Mouse (Mus musculus): Measurements from ENCODE around the gene Rin1. TPM values are rescaled to one million over a fixed set of nuclear protein-coding genes. Genes with fewer than 3 reads are reported as not detected.

Rin1 gene
- polyA plus RNA-seq (2021; fragmentation: Nextera tagmentation) = 21.3 TPM in 2 replicates
- long read RNA-seq, experiment 1, full-length matches to known transcripts = 10 of 48 reads
- long read RNA-seq, experiment 1, partial matches to known transcripts = 26 of 48 reads
- long read RNA-seq, experiment 1, other reads (novel, unspliced or antisense) = 12 of 48 reads
- long read RNA-seq, experiment 2, full-length matches to known transcripts = 23 of 117 reads
- long read RNA-seq, experiment 2, partial matches to known transcripts = 48 of 117 reads
- long read RNA-seq, experiment 2, other reads (novel, unspliced or antisense) = 46 of 117 reads

DNA sequence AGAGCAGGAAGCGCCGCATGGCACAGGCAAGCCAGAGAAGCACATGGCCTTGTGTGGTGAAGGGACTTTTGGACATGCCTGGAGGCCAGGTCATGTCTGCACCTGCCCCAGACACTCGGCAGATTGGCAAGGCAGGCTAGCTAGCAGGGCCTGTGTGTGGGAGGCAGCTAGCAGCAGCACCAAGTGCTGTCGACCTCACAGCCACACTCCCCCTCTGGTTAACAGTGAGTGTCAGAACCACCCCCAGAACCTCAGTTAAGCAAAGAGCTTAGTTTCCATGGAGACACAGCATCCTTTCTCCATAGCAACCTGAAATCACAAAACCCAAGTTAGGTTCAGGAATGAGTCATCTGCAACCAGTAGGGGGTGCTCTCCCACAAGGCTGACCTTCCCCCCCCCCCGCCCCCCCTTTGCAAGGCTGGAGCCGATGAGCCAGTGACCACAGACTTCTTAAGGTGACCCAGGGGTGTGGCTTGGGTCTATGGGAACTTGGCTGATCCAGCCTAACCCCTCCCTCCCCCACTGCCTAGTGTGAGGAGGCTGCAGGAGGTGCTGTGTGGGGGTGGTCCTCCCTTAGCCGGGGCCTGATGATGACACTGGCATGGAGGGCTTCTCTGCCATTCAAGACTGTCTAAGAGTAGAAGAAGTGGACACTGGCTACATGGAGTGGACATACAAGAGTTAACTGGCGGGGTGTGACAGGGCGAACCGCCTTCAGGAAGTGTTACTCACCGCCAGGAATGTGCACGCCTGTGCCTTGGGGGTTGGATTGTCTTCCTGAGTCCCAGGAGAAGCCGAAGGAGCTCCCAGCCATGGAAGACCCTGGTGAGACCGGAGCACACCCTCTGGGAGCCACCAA is at the start of gene Rin1:
TSS of gene Rin1 (plus strand) at position 435 of the 859 bp plus-strand sequence.

DNA sequence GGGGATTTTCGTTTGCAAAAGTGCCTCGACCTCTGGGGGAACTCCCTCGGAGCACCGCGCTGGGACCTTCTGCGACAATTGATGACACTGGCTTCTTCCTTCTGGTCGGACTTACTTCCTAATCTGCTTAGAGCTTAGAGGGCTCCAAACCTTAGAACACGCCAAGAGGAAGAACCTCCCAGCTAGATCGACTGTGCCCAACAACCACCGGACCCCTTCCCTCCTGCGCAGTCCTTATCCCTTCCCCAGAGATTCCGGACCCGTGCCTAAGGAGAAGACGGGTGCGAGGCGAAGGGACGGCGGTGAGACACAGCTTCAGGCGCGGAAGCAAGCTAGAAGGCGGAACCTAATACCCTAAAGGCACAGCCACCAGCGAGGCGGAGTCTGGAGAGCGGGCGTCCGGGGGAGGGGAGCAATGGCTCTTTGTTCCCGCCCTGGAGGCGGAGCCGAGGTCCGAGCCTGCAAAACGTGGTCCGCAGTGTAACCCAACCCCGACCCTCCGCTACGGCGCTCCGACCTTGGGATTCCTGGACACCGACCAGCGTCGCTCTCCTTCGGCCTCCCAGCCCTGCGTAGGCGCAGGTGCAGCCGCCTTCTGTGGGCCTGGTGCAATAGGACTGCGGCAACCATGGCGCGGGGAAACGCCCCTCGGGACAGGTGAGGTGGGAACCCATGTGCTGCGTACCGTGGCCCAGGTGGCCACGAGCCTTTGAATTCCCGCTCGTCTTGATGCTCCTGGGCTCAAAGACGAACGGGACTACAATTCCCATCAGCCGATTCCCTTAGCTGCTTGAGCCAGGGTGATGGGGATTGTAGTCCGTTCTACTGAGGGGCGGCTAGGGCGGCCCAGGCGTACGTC is 26.4 kb upstream of the Rin1 start, which contains the start of gene Slc29a2:
TSS of gene Slc29a2 (plus strand) at position 240 of the 859 bp plus-strand sequence.

DNA sequence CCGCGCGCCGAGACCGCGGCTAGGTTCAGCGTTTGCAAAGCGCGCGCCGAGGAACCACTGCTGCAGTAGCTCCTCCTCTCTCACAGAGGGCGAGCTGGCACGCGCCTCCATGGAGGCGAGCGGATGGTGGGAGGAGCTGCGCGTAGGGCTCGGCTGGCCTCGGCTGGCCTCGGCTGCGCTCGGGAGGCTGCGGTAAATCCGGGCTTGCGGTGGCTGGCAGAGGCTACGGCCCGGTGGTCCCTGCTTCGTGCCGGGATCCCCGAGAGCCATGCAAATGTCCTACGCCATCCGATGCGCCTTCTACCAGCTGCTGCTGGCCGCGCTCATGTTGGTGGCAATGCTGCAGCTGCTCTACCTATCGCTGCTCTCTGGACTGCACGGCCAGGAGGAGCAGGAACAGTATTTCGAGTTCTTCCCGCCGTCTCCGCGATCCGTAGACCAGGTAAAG is 11.5 kb upstream of the Rin1 start, which contains the start of the genes B4gat1 and AC124502.3:
TSS of gene B4gat1 (plus strand) at position 118 of the 448 bp plus-strand sequence.
TSS of gene AC124502.3 (plus strand) at position 183 of the 448 bp plus-strand sequence.

DNA sequence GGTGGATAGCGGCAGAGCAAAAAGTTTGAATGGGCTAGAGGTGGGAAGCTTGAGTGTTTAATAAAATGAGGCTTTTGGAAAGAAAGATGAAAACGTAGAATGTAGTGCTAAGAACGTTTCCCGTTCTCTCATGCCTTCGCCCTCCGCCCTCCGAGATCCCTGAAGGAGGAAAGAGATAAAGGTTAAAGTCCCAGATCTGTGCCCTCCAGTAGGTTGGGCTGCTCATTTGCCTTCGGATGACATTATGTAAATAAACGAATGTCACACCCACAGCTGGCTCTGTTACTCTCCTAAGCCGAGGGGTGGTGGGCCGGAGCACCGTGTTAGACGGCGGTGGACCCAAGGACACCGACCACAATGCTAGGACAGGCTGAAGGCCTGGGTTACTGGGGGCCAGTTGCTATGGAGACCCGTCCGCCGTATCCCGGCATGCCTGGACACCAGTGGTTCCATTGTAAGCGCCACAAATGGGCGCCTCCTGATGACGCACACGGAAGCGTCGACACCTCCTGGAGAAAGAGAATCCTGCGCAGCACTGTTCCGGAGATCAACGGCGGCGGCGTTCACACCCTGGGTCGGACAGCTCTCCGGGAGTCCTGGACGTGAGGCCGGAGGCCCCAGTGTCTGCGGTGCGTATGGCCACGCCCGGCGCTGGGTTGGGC is 9.3 kb upstream of the Rin1 start, which contains the start of gene Brms1:
TSS of gene Brms1 (plus strand) at position 493 of the 662 bp plus-strand sequence.

DNA sequence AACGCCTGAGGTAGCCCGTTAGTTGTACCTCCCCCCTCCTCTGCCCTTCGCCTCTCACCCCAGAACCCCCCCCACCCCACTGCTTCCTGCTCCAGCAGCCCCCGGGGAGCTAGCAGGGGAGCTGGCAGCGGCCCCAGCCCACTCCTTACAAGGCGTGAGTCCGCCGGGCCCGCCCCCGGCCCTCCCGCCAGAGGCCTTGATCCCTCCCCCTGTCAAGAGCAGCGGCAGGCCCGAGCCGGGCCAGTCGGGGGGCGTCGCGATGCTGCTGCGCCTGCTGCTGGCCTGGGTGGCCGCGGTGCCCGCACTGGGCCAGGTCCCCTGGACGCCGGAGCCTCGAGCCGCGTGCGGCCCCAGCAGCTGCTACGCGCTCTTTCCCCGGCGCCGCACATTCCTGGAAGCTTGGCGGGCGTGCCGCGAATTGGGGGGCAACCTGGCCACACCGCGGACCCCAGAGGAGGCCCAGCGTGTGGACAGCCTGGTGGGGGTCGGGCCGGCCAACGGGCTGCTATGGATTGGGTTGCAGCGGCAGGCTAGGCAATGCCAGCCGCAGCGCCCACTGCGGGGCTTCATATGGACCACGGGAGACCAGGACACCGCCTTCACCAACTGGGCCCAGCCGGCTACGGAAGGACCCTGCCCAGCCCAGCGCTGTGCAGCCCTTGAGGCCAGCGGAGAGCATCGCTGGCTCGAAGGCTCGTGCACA is 17.7 kb downstream of the Rin1 start, which contains the start of gene Cd248:
TSS of gene Cd248 (plus strand) at position 212 of the 703 bp plus-strand sequence.

DNA sequence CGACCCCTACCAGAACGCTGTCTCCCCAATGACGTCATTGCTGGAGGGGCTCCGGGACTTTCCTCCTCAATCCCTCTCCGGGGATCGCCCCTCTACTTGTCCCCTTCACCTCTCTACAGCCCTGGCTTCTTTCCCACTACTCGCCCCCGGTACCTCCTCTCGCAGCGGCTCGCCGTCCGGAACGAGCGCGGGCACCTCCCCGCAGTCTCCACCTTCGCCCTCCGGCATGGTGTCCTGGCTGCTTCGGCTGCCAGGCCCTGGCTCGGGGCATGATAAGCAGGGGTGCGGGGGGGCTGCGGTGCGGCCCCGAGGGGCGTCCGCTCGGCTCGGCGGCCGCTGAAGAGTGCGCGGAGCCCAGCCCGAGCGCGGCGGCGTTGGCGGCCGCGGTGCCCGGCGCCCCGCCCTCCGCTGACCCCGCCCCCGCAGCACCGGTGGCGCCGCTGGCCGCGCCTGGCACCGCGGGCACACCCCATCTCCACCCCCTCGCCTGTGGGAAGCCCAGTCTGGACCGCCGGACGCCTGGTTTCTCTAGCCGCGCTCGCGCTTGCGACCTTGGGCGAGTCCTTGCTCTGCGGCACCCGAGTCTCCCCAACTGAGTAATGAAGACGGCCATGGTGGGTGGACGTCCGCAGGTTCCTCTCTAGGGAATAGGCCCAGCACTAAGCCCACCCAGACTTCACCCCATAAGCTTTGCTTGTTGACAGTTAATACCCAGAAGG is 35.0 kb downstream of the Rin1 start, which contains the start of gene Tmem151a:
TSS of gene Tmem151a (minus strand) at position 387 of the 719 bp plus-strand sequence.

DNA sequence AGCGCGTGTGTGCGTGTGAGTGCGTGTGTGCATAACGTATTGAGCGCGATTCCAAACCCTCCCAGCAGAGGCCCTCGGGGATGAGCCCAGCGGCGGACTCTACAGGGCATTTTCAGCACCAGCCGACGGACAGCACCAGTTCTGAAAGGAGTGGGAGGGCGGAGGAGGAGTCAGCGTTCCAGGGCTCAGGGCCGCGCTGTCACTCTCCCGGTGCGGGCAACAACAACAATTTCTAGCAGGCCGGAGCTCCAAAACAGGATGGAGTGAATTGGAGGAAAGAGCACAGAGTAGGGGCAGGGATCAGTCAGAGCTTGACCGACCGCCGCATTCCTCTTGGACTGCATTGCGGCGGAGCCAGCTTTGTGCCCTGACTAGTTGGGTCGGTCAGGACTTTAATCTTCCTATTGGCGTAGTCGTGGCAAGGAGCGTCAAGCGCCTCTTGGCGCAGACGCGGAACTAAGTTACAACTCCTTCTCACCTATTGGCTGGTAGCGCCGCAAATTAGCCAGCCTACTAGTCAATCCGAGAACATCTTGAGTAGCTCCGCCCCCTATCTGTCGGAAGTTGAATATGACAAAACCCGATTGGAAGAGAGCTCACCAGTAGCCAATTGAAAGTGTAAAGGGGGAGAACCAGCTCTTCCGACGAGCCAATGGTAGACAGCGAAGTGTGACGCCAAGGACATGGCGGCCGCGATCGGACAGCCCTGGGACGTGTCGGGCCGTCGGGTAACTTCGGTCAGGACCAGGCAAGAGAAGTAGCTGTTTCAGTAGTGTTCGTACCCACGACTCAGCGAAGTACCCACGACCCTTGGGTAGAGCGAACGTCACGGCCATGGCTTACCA is 37.8 kb downstream of the Rin1 start, which contains the start of gene Yif1a:
TSS of gene Yif1a (plus strand) at position 655 of the 845 bp plus-strand sequence.

DNA sequence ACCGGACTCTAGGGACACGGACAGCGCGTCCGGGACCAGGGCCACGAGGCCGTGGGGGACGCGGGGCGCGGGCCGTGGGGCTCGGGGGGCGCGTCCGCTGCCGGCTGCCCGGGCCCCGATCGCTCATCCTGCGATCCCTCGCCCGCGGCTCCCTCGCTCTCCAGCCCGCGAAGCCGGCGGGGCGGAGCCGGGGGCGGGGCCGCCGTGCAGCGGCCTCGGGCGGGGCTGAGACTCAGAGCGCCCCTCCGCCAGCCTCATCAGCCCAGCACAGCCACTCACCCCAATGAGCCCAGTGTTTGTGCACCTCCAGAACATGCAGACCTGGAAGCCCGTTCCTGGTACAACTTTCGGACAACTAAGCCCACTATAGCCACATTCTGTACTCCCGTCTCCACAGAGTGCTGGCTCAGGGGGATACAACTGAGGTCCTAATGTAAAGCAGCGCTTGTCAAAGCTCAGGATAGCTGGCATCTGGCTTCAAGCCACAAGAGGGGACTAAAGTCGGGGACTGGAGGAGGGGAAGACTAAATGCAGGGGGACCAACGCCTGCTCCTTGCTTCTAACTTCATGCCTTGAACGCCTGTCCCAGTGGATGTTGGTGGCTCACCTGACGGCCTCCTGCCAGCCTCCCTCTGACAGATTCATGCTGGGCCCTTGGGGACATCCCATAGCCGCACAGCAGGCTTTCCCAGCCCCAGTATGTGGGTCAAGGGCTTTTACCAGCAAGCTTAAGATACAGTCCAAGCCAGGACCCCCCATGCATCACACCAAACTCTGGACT is 48.3 kb downstream of the Rin1 start, which contains the start of gene Cnih2:
TSS of gene Cnih2 (minus strand) at position 159 of the 781 bp plus-strand sequence.

Other genes starting within 250 kb of the Rin1 start
- gene Gm21992, start 238.9 kb upstream of the Rin1 start, polyA plus RNA-seq (2021; fragmentation: Nextera tagmentation) = 6.4 and 9.5 TPM in 2 replicates
- gene Rbm14, start 238.8 kb upstream of the Rin1 start, polyA plus RNA-seq (2021; fragmentation: Nextera tagmentation) = 8.9 and 10.8 TPM in 2 replicates
- gene Ccs, start 211.1 kb upstream of the Rin1 start, polyA plus RNA-seq (2021; fragmentation: Nextera tagmentation) = 41.3 and 45.9 TPM in 2 replicates
- gene Ccdc87, start 211.1 kb upstream of the Rin1 start, polyA plus RNA-seq (2021; fragmentation: Nextera tagmentation) = 1.6 and 1.7 TPM in 2 replicates
- gene Ctsf, start 195.4 kb upstream of the Rin1 start, polyA plus RNA-seq (2021; fragmentation: Nextera tagmentation) = 112 TPM in 2 replicates
- 0.69 and 1.2 TPM in 2 replicates for gene Actn3, start 172.6 kb upstream of the Rin1 start, polyA plus RNA-seq (2021; fragmentation: Nextera tagmentation)
- 9.4 and 11.3 TPM in 2 replicates for gene Zdhhc24, start 171.8 kb upstream of the Rin1 start, polyA plus RNA-seq (2021; fragmentation: Nextera tagmentation)
- gene Bbs1, start 143.9 kb upstream of the Rin1 start, polyA plus RNA-seq (2021; fragmentation: Nextera tagmentation) = 10.9 and 14.6 TPM in 2 replicates
- gene Dpp3, start 122.2 kb upstream of the Rin1 start, polyA plus RNA-seq (2021; fragmentation: Nextera tagmentation) = 20.4 and 22.2 TPM in 2 replicates
- 7.8 and 8.6 TPM in 2 replicates for gene Peli3, start 107.4 kb upstream of the Rin1 start, polyA plus RNA-seq (2021; fragmentation: Nextera tagmentation)
- gene Mrpl11, start 88.3 kb upstream of the Rin1 start, polyA plus RNA-seq (2021; fragmentation: Nextera tagmentation) = 144 and 145 TPM in 2 replicates
- 5.2 and 8.9 TPM in 2 replicates for gene Npas4, start 60.2 kb upstream of the Rin1 start, polyA plus RNA-seq (2021; fragmentation: Nextera tagmentation)
- gene Slc29a2, start 26.6 kb upstream of the Rin1 start, polyA plus RNA-seq (2021; fragmentation: Nextera tagmentation) = 8.2 and 8.5 TPM in 2 replicates
- 149 and 162 TPM in 2 replicates for gene B4gat1, start 11.7 kb upstream of the Rin1 start, polyA plus RNA-seq (2021; fragmentation: Nextera tagmentation)
- 2.2 and 2.6 TPM in 2 replicates for gene AC124502.3, start 11.6 kb upstream of the Rin1 start, polyA plus RNA-seq (2021; fragmentation: Nextera tagmentation)
- 27.0 and 31.7 TPM in 2 replicates for gene Brms1, start 9.1 kb upstream of the Rin1 start, polyA plus RNA-seq (2021; fragmentation: Nextera tagmentation)
- 2.0 and 3.4 TPM in 2 replicates for gene Cd248, start 17.6 kb downstream of the Rin1 start, polyA plus RNA-seq (2021; fragmentation: Nextera tagmentation)
- gene Tmem151a, start 35.0 kb downstream of the Rin1 start, polyA plus RNA-seq (2021; fragmentation: Nextera tagmentation) = 118 and 149 TPM in 2 replicates
- gene Yif1a, start 38.1 kb downstream of the Rin1 start, polyA plus RNA-seq (2021; fragmentation: Nextera tagmentation) = 46.2 and 52.4 TPM in 2 replicates
- 84.4 and 102 TPM in 2 replicates for gene Cnih2, start 48.0 kb downstream of the Rin1 start, polyA plus RNA-seq (2021; fragmentation: Nextera tagmentation)
- gene Rab1b, start 56.6 kb downstream of the Rin1 start, polyA plus RNA-seq (2021; fragmentation: Nextera tagmentation) = 152 and 166 TPM in 2 replicates
- 12.8 and 13.5 TPM in 2 replicates for gene Klc2, start 68.1 kb downstream of the Rin1 start, polyA plus RNA-seq (2021; fragmentation: Nextera tagmentation)
- gene Pacs1, start 222.6 kb downstream of the Rin1 start, polyA plus RNA-seq (2021; fragmentation: Nextera tagmentation) = 25.5 and 25.8 TPM in 2 replicates
- 214 and 232 TPM in 2 replicates for gene Sf3b2, start 245.0 kb downstream of the Rin1 start, polyA plus RNA-seq (2021; fragmentation: Nextera tagmentation)
- 71.6 and 91.0 TPM in 2 replicates for gene Gal3st3, start 247.8 kb downstream of the Rin1 start, polyA plus RNA-seq (2021; fragmentation: Nextera tagmentation)